Mouse (Mus musculus) hindbrain, embryonic 11.5 days (tissue): ENCODE results near the gene Fhl3. TPM values are rescaled to one million over a fixed set of nuclear protein-coding genes. Genes with fewer than 3 reads are reported as not detected.

Experiments used
- ATAC-seq: fragments of 200-750 bp; cut with Nextera tagmentation; 2 replicates; pipeline ENCODE4 v1.8.0; 2017; ENCODE audit warnings: mild to moderate bottlenecking, moderate TSS enrichment, moderate library complexity; ENCODE audit not compliant: low FRiP score
- DNase-seq: peaks from one replicate; pipeline ENCODE4 v3.0.0-alpha.2; 2015; ENCODE audit warnings: low spot score
- H3K27ac ChIP-seq: fragments of 300-500 bp; sonication (generic); 2 replicates; pipeline ENCODE4 v1.5.1; 2014; ENCODE audit warnings: mild to moderate bottlenecking, low read depth, low read length
- H3K27me3 ChIP-seq: fragments of 300-500 bp; sonication (generic); 2 replicates; pipeline ENCODE4 v1.6.1; 2014; ENCODE audit warnings: mild to moderate bottlenecking, low read length, moderate library complexity, mixed read lengths; ENCODE audit not compliant: control insufficient read depth, insufficient read depth
- H3K36me3 ChIP-seq: fragments of 300-500 bp; sonication (generic); 2 replicates; pipeline ENCODE4 v1.6.1; 2014; ENCODE audit warnings: mild to moderate bottlenecking, low read length, moderate library complexity, mixed read lengths; ENCODE audit not compliant: control insufficient read depth, insufficient read depth
- H3K4me1 ChIP-seq: fragments of 300-500 bp; sonication (generic); replicated peaks from 2 replicates; pipeline ENCODE4 v1.6.1; 2014; ENCODE audit warnings: low read length, mixed read lengths; ENCODE audit not compliant: control insufficient read depth, insufficient read depth
- H3K4me2 ChIP-seq: fragments of 300-500 bp; sonication (generic); replicated peaks from 2 replicates; pipeline ENCODE4 v1.6.1; 2014; ENCODE audit warnings: mild to moderate bottlenecking, low read depth, low read length
- H3K4me3 ChIP-seq: fragments of 300-500 bp; sonication (generic); 2 replicates; pipeline ENCODE4 v1.5.1; 2014; ENCODE audit warnings: low read depth, low read length
- H3K9ac ChIP-seq: fragments of 300-500 bp; sonication (generic); 2 replicates; pipeline ENCODE4 v1.6.1; 2014; ENCODE audit warnings: low read depth, low read length
- H3K9me3 ChIP-seq: fragments of 300-500 bp; sonication (generic); 2 replicates; pipeline ENCODE4 v1.6.1; 2016; ENCODE audit warnings: low read length; ENCODE audit not compliant: control insufficient read depth
- WGBS: fragments of 180-500 bp; shearing (Covaris S2); extraction: QIAGEN DNeasy Blood & Tissue Kit; methylation state at CpG from one replicate; pipeline ENCODE4 v1.1.7; 2014; 5-methylcytosine and 5-hydroxymethylcytosine counted together
- polyA plus RNA-seq: library from polyadenylated mRNA; unstranded; fragments of >200 nt; fragmentation: Nextera tagmentation; extraction: Ambion mirVana; gene quantifications from 2 replicates; pipeline ENCODE4 v1.2.1, GENCODE M21; 2014

The Fhl3 gene
- polyA plus RNA-seq, 1 experiment from 2014 or later = 4.7 TPM

GRCm38 (mm10) chr4:124738013-124738412 lies 37.5 kb downstream of the Fhl3 start:
- Histone ChIP-seq H3K4me2 (no peak overlapping the region), H3K9me3 (no peaks in the 10 kb centered on the region), H3K4me1 (no peaks in the 10 kb centered on the region), H3K27me3 (no peaks in the 10 kb centered on the region), H3K36me3 (no peaks in the 10 kb centered on the region), H3K9ac (no peak overlapping the region), H3K4me3 (no peak overlapping the region), H3K27ac (no peak overlapping the region)
- no peak for ATAC-seq
- WGBS = 67% methylated on average over 4 of the region's 4 CpGs
- no peak for DNase-seq

- Histone ChIP-seq H3K27me3 (no peaks in the 10 kb centered on the region), H3K9me3 (no peaks in the 10 kb centered on the region), H3K27ac (no peak overlapping the region), H3K4me1 (no peaks in the 10 kb centered on the region), H3K4me2 (no peak overlapping the region), H3K9ac (no peak overlapping the region), H3K4me3 (no peak overlapping the region), H3K36me3 (no peaks in the 10 kb centered on the region)
- no peak for DNase-seq
- ATAC-seq = no peak
- WGBS = 81% methylated on average over 1 of the region's 1 CpGs
Measured at GRCm38 (mm10) chr4:124738783-124739182, 38.3 kb downstream of the Fhl3 start.

- ATAC-seq (peak; percentile 88), DNase-seq (peak; percentile 81)
- Histone ChIP-seq H3K4me2 (peak within 1 kb of the TSS; percentile 54), H3K4me3 (peak within 1 kb of the TSS; percentile 46), H3K36me3 (no peaks in the 10 kb centered on the region), H3K27ac (no peak within 1 kb of the TSS), H3K4me1 (no peaks in the 10 kb centered on the region), H3K9ac (peak within 1 kb of the TSS; percentile 62), H3K27me3 (no peaks in the 10 kb centered on the region), H3K9me3 (no peaks in the 10 kb centered on the region)
- WGBS = 22% methylated on average over 25 of the region's 25 CpGs
Measured at GRCm38 (mm10) chr4:124741376-124742343, 41.2 kb downstream of the Fhl3 start, which contains the start of gene Inpp5b. Inpp5b (plus strand) TSS chr4:124741850.

GRCm38 (mm10) chr4:124742839-124743238 lies 42.3 kb downstream of the Fhl3 start:
- WGBS = 87% methylated on average over 11 of the region's 11 CpGs
- Histone ChIP-seq H3K36me3 (no peaks in the 10 kb centered on the region), H3K27me3 (no peaks in the 10 kb centered on the region), H3K9me3 (no peaks in the 10 kb centered on the region), H3K9ac (no peak overlapping the region), H3K4me2 (no peak overlapping the region), H3K4me3 (no peak overlapping the region), H3K4me1 (no peaks in the 10 kb centered on the region), H3K27ac (no peak overlapping the region)
- no peak for DNase-seq
- ATAC-seq = no peak

GRCm38 (mm10) chr4:124746577-124746976 lies 46.1 kb downstream of the Fhl3 start:
- DNase-seq (no peak), ATAC-seq (no peak)
- Histone ChIP-seq H3K4me2 (no peak overlapping the region), H3K27ac (no peak overlapping the region), H3K4me1 (no peaks in the 10 kb centered on the region), H3K4me3 (no peak overlapping the region), H3K9ac (no peak overlapping the region), H3K9me3 (no peaks in the 10 kb centered on the region), H3K36me3 (no peaks in the 10 kb centered on the region), H3K27me3 (no peaks in the 10 kb centered on the region)
- 75% methylated on average over 7 of the region's 7 CpGs for WGBS

GRCm38 (mm10) chr4:124747851-124748250 lies 47.4 kb downstream of the Fhl3 start:
- H3K4me1 ChIP-seq = no peaks in the 10 kb centered on the region; the same call in 1 of the 2 replicates
- DNase-seq (no peak), ATAC-seq (no peak)
- no peak overlapping the region for H3K27ac ChIP-seq
- H3K9ac ChIP-seq = no peak overlapping the region
- no peak overlapping the region for H3K4me3 ChIP-seq
- no peaks in the 10 kb centered on the region for H3K9me3 ChIP-seq
- WGBS = 60% methylated on average over 4 of the region's 4 CpGs
- H3K4me2 ChIP-seq = no peak overlapping the region
- H3K27me3 ChIP-seq = no peaks in the 10 kb centered on the region
- H3K36me3 ChIP-seq = no peaks in the 10 kb centered on the region

GRCm38 (mm10) chr4:124751300-124752250 lies 51.1 kb downstream of the Fhl3 start:
- Histone ChIP-seq H3K9me3 (no peaks in the 10 kb centered on the region), H3K4me3 (peak overlapping the region; percentile 50), H3K4me2 (peak overlapping the region; percentile 75), H3K9ac (peak overlapping the region; percentile 51), H3K4me1 (no peaks in the 10 kb centered on the region; the same call in 1 of the 2 replicates), H3K27me3 (no peaks in the 10 kb centered on the region), H3K36me3 (no peaks in the 10 kb centered on the region), H3K27ac (no peak overlapping the region)
- peak; percentile 96 for DNase-seq
- under 1% methylated on average over 74 of the region's 75 CpGs for WGBS
- peak; percentile 99 for ATAC-seq

GRCm38 (mm10) chr4:124752281-124753199 lies 52.0 kb downstream of the Fhl3 start:
- 21% methylated on average over 15 of the region's 15 CpGs for WGBS
- Histone ChIP-seq H3K27ac (no peak overlapping the region), H3K9ac (peak overlapping the region; percentile 40), H3K36me3 (no peaks in the 10 kb centered on the region), H3K9me3 (no peaks in the 10 kb centered on the region), H3K4me2 (peak overlapping the region; percentile 67), H3K4me3 (peak overlapping the region; percentile 50), H3K4me1 (no peaks in the 10 kb centered on the region; the same call in 1 of the 2 replicates), H3K27me3 (no peaks in the 10 kb centered on the region)
- ATAC-seq = no peak
- DNase-seq = no peak
